Mouse (Mus musculus): ENCODE results near the gene Olfr1145.

Olfr1145 gene

GRCm38 (mm10) chr2:87809522-87809921 is at the start of gene Olfr1145:
Gene Olfr1145, plus strand, starts transcription at chr2:87809822.
- CTCF ChIA-PET, result no interaction called here

- CTCF ChIA-PET, result no interaction called here
Observed at GRCm38 (mm10) chr2:87776143-87776542, 33.5 kb upstream of the Olfr1145 start.

GRCm38 (mm10) chr2:87779183-87779582 is 30.4 kb upstream of the Olfr1145 start, which contains the start of gene Olfr152:
Gene Olfr152, plus strand, starts transcription at chr2:87779483.
- CTCF ChIA-PET, result no interaction called here

GRCm38 (mm10) chr2:87800292-87800691 is 9.3 kb upstream of the Olfr1145 start, which contains the start of gene Olfr1143:
Gene Olfr1143, plus strand, starts transcription at chr2:87800592.
- CTCF ChIA-PET, result no interaction called here

GRCm38 (mm10) chr2:87830233-87830632 is 20.6 kb downstream of the Olfr1145 start, which contains the start of gene Olfr1148:
Gene Olfr1148, plus strand, starts transcription at chr2:87830533.
- CTCF ChIA-PET, result no interaction called here

- CTCF ChIA-PET, result no interaction called here
Observed at GRCm38 (mm10) chr2:87843693-87844092, 34.1 kb downstream of the Olfr1145 start, which contains the start of gene Olfr1150-ps1. Gene Olfr1150-ps1, plus strand, starts transcription at chr2:87843993.

DNA sequence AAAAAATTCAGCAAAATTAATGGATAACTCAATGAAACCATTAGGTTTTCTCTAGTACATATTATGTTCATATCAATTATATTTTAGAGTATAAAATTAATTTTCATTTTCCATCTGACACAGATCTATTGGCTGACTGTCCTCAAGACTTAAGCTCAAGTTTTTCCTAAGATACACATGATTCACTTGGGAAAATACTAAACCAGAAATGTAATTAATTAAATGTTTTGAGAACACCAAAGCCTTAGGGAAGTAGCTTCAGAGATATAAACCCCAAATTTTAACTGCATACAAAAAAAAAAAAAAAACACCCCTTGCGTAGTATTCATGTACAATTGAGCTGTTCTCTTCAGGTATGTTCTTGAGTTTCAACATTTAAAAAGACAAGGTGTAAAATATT is 45.9 kb downstream of the Olfr1145 start, which contains the start of gene Olfr1151:
Gene Olfr1151, plus strand, starts transcription at position 301 of the 400 bp plus-strand sequence.
- CTCF ChIA-PET, result no interaction called here

All from spleen, embryonic (tissue).